Mouse (Mus musculus) heart, embryonic 13.5 days (tissue): ENCODE data around the gene Mrgpre. TPM values are rescaled to one million over a fixed set of nuclear protein-coding genes. Genes with fewer than 3 reads are reported as not detected.

Experiments
- ATAC-seq: fragments of 200-750 bp; cut with Nextera tagmentation; 2 replicates; pipeline ENCODE4 v1.8.0; 2017; ENCODE audit warnings: moderate TSS enrichment; ENCODE audit not compliant: insufficient number of reproducible peaks, low FRiP score, low TSS enrichment; ENCODE audit errors: extremely low read depth
- H3K27ac ChIP-seq: fragments of 300-500 bp; sonication (generic); replicated peaks from 2 replicates; pipeline ENCODE4 v1.5.1; 2015; ENCODE audit warnings: moderate library complexity, mild to moderate bottlenecking, inconsistent platforms
- H3K27me3 ChIP-seq: fragments of 300-500 bp; sonication (generic); replicated peaks from 2 replicates; pipeline ENCODE4 v1.6.1; 2015; ENCODE audit warnings: mild to moderate bottlenecking, inconsistent platforms
- H3K36me3 ChIP-seq: fragments of 300-500 bp; sonication (generic); 2 replicates; pipeline ENCODE4 v1.6.1; 2015; ENCODE audit warnings: mild to moderate bottlenecking, inconsistent platforms
- H3K4me1 ChIP-seq: fragments of 300-500 bp; sonication (generic); 2 replicates; pipeline ENCODE4 v1.6.1; 2015; ENCODE audit warnings: inconsistent platforms
- H3K4me2 ChIP-seq: fragments of 300-500 bp; sonication (generic); 2 replicates; pipeline ENCODE4 v1.6.1; 2015; ENCODE audit warnings: inconsistent platforms, mild to moderate bottlenecking, moderate library complexity
- H3K4me3 ChIP-seq: fragments of 300-500 bp; sonication (generic); 2 replicates; pipeline ENCODE4 v1.5.1; 2015; ENCODE audit warnings: moderate library complexity, mild to moderate bottlenecking, inconsistent platforms
- H3K9ac ChIP-seq: fragments of 300-500 bp; sonication (generic); 2 replicates; pipeline ENCODE4 v1.6.1; 2015; ENCODE audit warnings: inconsistent platforms, mild to moderate bottlenecking, moderate library complexity
- H3K9me3 ChIP-seq: fragments of 300-500 bp; sonication (generic); 2 replicates; pipeline ENCODE4 v1.6.1; 2016; ENCODE audit warnings: inconsistent platforms
- WGBS: fragments of 180-500 bp; shearing (Covaris S2); methylation state at CpG from one replicate; pipeline ENCODE4 v1.1.7; 2015; ENCODE audit warnings: mixed read lengths; 5-methylcytosine and 5-hydroxymethylcytosine counted together
- polyA plus RNA-seq: library from polyadenylated mRNA; unstranded; fragments of >200 nt; fragmentation: Nextera tagmentation; extraction: Ambion mirVana; gene quantifications from 2 replicates; pipeline ENCODE4 v1.2.1, GENCODE M21; 2015

Gene Mrgpre
- 1.8 and 1.9 TPM in 2 replicates for polyA plus RNA-seq

GRCm38 (mm10) chr7:143783996-143784829, at the start of gene Mrgpre:
TSS of gene Mrgpre (minus strand) at chr7:143784500.
- H3K9ac ChIP-seq: peak within 1 kb of the TSS; percentile 74
- 4% methylated on average over 19 of the region's 21 CpGs for WGBS
- peak within 1 kb of the TSS; percentile 71 for H3K4me2 ChIP-seq
- no peaks in the 10 kb centered on the region; the same call in 1 of the 2 replicates for H3K27me3 ChIP-seq
- 0 out of 2 replicates have a peak, but pooled peaks cover 4% of the 10 kb centered on the region for H3K36me3 ChIP-seq
- peaks cover 33% of the 10 kb centered on the region for H3K4me1 ChIP-seq
- peak; percentile 47 for ATAC-seq
- H3K4me3 ChIP-seq: peak within 1 kb of the TSS; percentile 53
- no peaks in the 10 kb centered on the region for H3K9me3 ChIP-seq
- H3K27ac ChIP-seq: peak within 1 kb of the TSS; percentile 78

GRCm38 (mm10) chr7:143833581-143834190, 49.4 kb upstream of the Mrgpre start:
- no peaks in the 10 kb centered on the region for H3K27me3 ChIP-seq
- WGBS: 61% methylated on average over 6 of the region's 6 CpGs
- no peaks in the 10 kb centered on the region for H3K9me3 ChIP-seq
- no peak overlapping the region for H3K27ac ChIP-seq
- no peak overlapping the region for H3K4me2 ChIP-seq
- no peak overlapping the region for H3K4me3 ChIP-seq
- H3K4me1 ChIP-seq: peaks cover 45% of the 10 kb centered on the region
- peaks cover 23% of the 10 kb centered on the region for H3K36me3 ChIP-seq
- ATAC-seq: no peak
- H3K9ac ChIP-seq: no peak overlapping the region

DNA sequence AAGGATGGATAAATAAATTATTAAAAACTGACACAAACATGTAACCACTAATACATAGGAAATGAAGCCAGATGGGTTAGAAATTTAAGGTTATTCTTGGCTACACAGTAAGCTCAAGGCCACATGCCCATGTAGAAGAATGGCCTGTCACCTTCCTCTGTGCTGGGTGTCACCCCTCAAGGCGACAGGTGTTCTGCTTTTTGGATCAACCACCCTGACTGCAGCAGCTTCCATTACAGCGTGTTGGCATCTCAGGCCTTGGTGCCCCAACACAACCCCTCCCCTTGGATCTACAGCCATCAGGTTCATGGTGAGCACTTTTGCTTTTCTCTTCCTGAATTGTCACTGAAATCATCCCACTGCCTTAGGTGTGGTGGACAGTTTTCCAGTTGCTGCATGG, 48.3 kb upstream of the Mrgpre start:
- Histone ChIP-seq H3K4me2 (no peak overlapping the region), H3K4me3 (no peak overlapping the region), H3K27me3 (no peaks in the 10 kb centered on the region), H3K36me3 (peaks cover 12% of the 10 kb centered on the region), H3K9me3 (no peaks in the 10 kb centered on the region), H3K27ac (no peak overlapping the region), H3K9ac (no peak overlapping the region), H3K4me1 (peaks cover 45% of the 10 kb centered on the region)
- ATAC-seq: no peak
- 80% methylated on average over 2 of the region's 2 CpGs for WGBS

GRCm38 (mm10) chr7:143832196-143832595, 47.9 kb upstream of the Mrgpre start:
- no peak for ATAC-seq
- Histone ChIP-seq H3K9me3 (no peaks in the 10 kb centered on the region), H3K27me3 (no peaks in the 10 kb centered on the region), H3K4me1 (peaks cover 45% of the 10 kb centered on the region), H3K27ac (no peak overlapping the region), H3K4me2 (no peak overlapping the region), H3K36me3 (peaks cover 8% of the 10 kb centered on the region), H3K4me3 (no peak overlapping the region), H3K9ac (no peak overlapping the region)
- WGBS: 77% methylated on average over 8 of the region's 8 CpGs

- Histone ChIP-seq H3K9me3 (no peaks in the 10 kb centered on the region), H3K9ac (peak overlapping the region; percentile 90), H3K27me3 (no peaks in the 10 kb centered on the region), H3K4me3 (peak overlapping the region; percentile 76), H3K4me2 (peak overlapping the region; percentile 91), H3K36me3 (no peaks in the 10 kb centered on the region), H3K4me1 (peaks cover 35% of the 10 kb centered on the region), H3K27ac (peak overlapping the region; percentile 50)
- ATAC-seq: no peak
- 20% methylated on average over 6 of the region's 6 CpGs for WGBS
These were observed 46.1 kb upstream of the Mrgpre start for GRCm38 (mm10) chr7:143830399-143830798.

GRCm38 (mm10) chr7:143829504-143830331, 45.4 kb upstream of the Mrgpre start:
- no peaks in the 10 kb centered on the region for H3K27me3 ChIP-seq
- H3K4me1 ChIP-seq: peaks cover 29% of the 10 kb centered on the region
- peak overlapping the region; percentile 90 for H3K9ac ChIP-seq
- H3K9me3 ChIP-seq: no peaks in the 10 kb centered on the region
- H3K36me3 ChIP-seq: no peaks in the 10 kb centered on the region
- H3K27ac ChIP-seq: peak overlapping the region; percentile 92
- under 1% methylated on average over 37 of the region's 37 CpGs for WGBS
- peak overlapping the region; percentile 91 for H3K4me2 ChIP-seq
- peak overlapping the region; percentile 76 for H3K4me3 ChIP-seq
- ATAC-seq: peak; percentile 97

GRCm38 (mm10) chr7:143826985-143827384, 42.7 kb upstream of the Mrgpre start:
- 87% methylated on average over 2 of the region's 2 CpGs for WGBS
- Histone ChIP-seq H3K27me3 (no peaks in the 10 kb centered on the region), H3K9ac (no peak overlapping the region), H3K36me3 (no peaks in the 10 kb centered on the region), H3K4me2 (no peak overlapping the region), H3K4me3 (no peak overlapping the region), H3K9me3 (no peaks in the 10 kb centered on the region), H3K4me1 (peaks cover 26% of the 10 kb centered on the region), H3K27ac (no peak overlapping the region)
- ATAC-seq: no peak

DNA sequence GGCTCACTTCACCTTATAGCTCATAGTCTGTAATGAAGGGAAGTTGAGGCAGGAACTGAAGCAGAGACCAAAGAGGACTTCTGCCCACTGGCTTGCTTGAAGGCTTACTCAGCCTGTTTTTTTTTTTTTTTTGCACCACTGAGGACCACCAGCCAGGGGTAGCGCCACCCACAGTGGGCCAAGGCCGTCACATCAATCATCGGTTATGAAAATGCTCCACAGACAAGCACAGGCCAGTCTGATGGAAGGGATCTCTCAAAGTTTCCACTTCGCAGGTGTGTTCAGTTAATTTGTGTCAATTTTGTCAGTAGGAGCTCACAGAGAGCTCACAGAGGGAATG, 38.9 kb upstream of the Mrgpre start:
- WGBS: 75% methylated on average over 4 of the region's 4 CpGs
- no peaks in the 10 kb centered on the region for H3K9me3 ChIP-seq
- H3K9ac ChIP-seq: peak overlapping the region; percentile 79
- peak overlapping the region; percentile 74 for H3K4me2 ChIP-seq
- H3K36me3 ChIP-seq: peaks cover 9% of the 10 kb centered on the region
- peak overlapping the region; percentile 91 for H3K27ac ChIP-seq
- no peaks in the 10 kb centered on the region for H3K27me3 ChIP-seq
- H3K4me1 ChIP-seq: peaks cover 17% of the 10 kb centered on the region
- no peak for ATAC-seq
- peak overlapping the region; percentile 71 for H3K4me3 ChIP-seq

DNA sequence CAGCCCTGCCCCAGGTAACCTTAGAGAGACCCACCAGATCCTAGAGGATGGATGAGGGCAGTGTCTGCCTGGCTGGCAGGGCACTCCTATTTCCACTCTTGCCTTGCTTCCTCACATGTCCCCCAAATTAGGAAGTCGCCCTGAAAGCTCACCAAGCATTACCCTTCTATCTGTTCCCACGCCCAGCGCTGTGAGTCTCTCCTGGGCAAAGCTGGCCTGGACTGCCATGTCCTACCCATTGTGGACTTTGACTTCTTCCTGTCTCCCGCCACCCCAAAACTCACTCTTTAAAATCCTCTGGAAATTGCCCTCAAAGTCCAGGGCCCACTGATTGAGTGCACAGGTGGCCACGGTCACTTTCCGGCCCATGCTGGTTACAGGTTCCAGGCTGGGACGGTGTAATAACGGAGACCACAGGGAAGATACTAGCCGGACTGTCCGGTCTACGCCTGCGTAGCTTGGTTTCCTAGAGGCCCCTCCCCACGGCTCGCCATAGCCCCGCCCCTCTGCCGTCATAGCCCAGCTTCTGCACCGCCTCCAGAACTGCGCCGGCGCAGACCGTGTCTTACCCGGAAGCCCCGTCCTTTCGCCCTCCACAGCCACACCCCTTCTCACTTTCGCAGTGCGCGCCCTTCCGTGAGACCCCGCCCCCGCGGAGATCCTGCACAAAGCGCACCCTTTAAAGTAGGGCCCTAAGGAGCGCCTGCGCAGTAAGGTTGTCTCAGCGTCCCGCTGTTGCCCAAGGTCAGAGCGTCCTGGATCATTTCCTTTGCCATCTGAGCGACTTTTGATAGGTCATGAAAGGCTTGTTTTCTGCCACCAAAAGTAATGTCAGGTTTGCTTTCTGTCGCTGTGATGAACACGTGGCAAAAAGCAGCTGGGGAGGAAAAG, 38.3 kb upstream of the Mrgpre start, which contains the start of the genes Nadsyn1 and Dhcr7:
TSS of gene Nadsyn1 (minus strand) at position 475 of the 891 bp plus-strand sequence.
TSS of gene Dhcr7 (plus strand) at position 771 of the 891 bp plus-strand sequence.
- peak; percentile 98 for ATAC-seq
- no peaks in the 10 kb centered on the region for H3K27me3 ChIP-seq
- H3K36me3 ChIP-seq: peaks cover 15% of the 10 kb centered on the region
- peak within 1 kb of the TSS; percentile 71 for H3K4me3 ChIP-seq
- WGBS: 1% methylated on average over 40 of the region's 40 CpGs
- no peaks in the 10 kb centered on the region for H3K9me3 ChIP-seq
- peaks cover 17% of the 10 kb centered on the region for H3K4me1 ChIP-seq
- peak within 1 kb of the TSS; percentile 74 for H3K4me2 ChIP-seq
- H3K9ac ChIP-seq: peak within 1 kb of the TSS; percentile 87
- peak within 1 kb of the TSS; percentile 91 for H3K27ac ChIP-seq

DNA sequence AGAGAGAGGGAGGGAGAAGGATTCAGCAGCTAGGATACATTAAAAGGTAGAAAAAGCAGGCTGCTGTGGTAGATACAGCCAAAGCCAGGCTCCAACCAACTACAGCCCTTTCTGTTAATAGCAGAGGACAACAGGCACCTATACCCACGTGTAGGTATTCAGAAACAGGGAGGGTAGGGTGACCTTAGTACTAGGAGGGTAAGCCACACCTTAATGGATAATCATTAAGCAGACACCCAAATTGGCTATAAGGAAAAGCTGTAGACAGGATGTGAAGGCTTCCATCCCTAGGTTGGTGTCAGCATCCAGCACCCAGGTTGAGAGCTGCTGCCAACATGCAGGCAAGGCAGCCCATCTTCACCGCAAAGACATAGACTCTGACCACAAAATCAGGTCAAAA, 36.9 kb upstream of the Mrgpre start:
- Histone ChIP-seq H3K27me3 (no peaks in the 10 kb centered on the region), H3K9ac (no peak overlapping the region), H3K4me2 (no peak overlapping the region), H3K27ac (no peak overlapping the region), H3K9me3 (no peaks in the 10 kb centered on the region), H3K36me3 (peaks cover 29% of the 10 kb centered on the region), H3K4me3 (no peak overlapping the region), H3K4me1 (peaks cover 17% of the 10 kb centered on the region)
- 82% methylated on average over 2 of the region's 2 CpGs for WGBS
- ATAC-seq: no peak
